Mouse (Mus musculus) intestine, embryonic 15.5 days (tissue): ENCODE data around the gene Flvcr2. TPM values are rescaled to one million over a fixed set of nuclear protein-coding genes. Genes with fewer than 3 reads are reported as not detected.
"Not testable (repeated sequence)": the region's sequence is repeated elsewhere in the genome, so short reads cannot be mapped to it uniquely, and the experiment has no call there.

Experiments
- ATAC-seq: fragments of 200-750 bp; cut with Nextera tagmentation; 2 replicates; pipeline ENCODE4 v1.8.0; 2017; ENCODE audit warnings: moderate TSS enrichment, moderate library complexity
- H3K27ac ChIP-seq: fragments of 300-500 bp; sonication (generic); 2 replicates; pipeline ENCODE4 v1.5.1; 2015; ENCODE audit warnings: mild to moderate bottlenecking, inconsistent platforms
- H3K27me3 ChIP-seq: fragments of 300-500 bp; sonication (generic); replicated peaks from 2 replicates; pipeline ENCODE4 v1.6.1; 2015; ENCODE audit warnings: inconsistent platforms
- H3K36me3 ChIP-seq: fragments of 300-500 bp; sonication (generic); 2 replicates; pipeline ENCODE4 v1.6.1; 2015; ENCODE audit warnings: inconsistent platforms
- H3K4me1 ChIP-seq: fragments of 300-500 bp; sonication (generic); replicated peaks from 2 replicates; pipeline ENCODE4 v1.6.1; 2015; ENCODE audit warnings: inconsistent platforms
- H3K4me2 ChIP-seq: fragments of 300-500 bp; sonication (generic); replicated peaks from 2 replicates; pipeline ENCODE4 v1.6.1; 2015; ENCODE audit warnings: mild to moderate bottlenecking, inconsistent platforms
- H3K4me3 ChIP-seq: fragments of 300-500 bp; sonication (generic); replicated peaks from 2 replicates; pipeline ENCODE4 v1.5.1; 2015; ENCODE audit warnings: inconsistent platforms
- H3K9ac ChIP-seq: fragments of 300-500 bp; sonication (generic); 2 replicates; pipeline ENCODE4 v1.6.1; 2015; ENCODE audit warnings: inconsistent platforms
- H3K9me3 ChIP-seq: fragments of 300-500 bp; sonication (generic); 2 replicates; pipeline ENCODE4 v1.6.1; 2016; ENCODE audit warnings: inconsistent platforms
- WGBS: fragments of 180-500 bp; shearing (Covaris S2); methylation state at CpG from one replicate; pipeline ENCODE4 v1.1.7; 2015; 5-methylcytosine and 5-hydroxymethylcytosine counted together
- polyA plus RNA-seq: library from polyadenylated mRNA; unstranded; fragments of >200 nt; fragmentation: Nextera tagmentation; extraction: Ambion mirVana; gene quantifications from 2 replicates; pipeline ENCODE4 v1.2.1, GENCODE M21; 2015

Flvcr2 gene
- polyA plus RNA-seq, result 2.3 and 2.4 TPM in 2 replicates

- H3K27ac ChIP-seq, result peak within 1 kb of the TSS; percentile 33; the same call in 1 of the 2 replicates
- 0 out of 2 replicates have a peak, but pooled peaks cover 10% of the 10 kb centered on the region for H3K4me1 ChIP-seq
- peak within 1 kb of the TSS; percentile 91 for H3K4me2 ChIP-seq
- peak; percentile 93 for ATAC-seq
- no peaks in the 10 kb centered on the region for H3K36me3 ChIP-seq
- H3K9me3 ChIP-seq, result no peaks in the 10 kb centered on the region
- peak within 1 kb of the TSS; percentile 46 for H3K4me3 ChIP-seq
- H3K9ac ChIP-seq, result peak within 1 kb of the TSS; percentile 36
- 0 out of 2 replicates have a peak, but pooled peaks cover 7% of the 10 kb centered on the region for H3K27me3 ChIP-seq
- under 1% methylated on average over 51 of the region's 51 CpGs for WGBS
These were observed at the start of gene Flvcr2 for GRCm38 (mm10) chr12:85745827-85746695. Gene Flvcr2 (plus strand): TSS chr12:85746539.

DNA sequence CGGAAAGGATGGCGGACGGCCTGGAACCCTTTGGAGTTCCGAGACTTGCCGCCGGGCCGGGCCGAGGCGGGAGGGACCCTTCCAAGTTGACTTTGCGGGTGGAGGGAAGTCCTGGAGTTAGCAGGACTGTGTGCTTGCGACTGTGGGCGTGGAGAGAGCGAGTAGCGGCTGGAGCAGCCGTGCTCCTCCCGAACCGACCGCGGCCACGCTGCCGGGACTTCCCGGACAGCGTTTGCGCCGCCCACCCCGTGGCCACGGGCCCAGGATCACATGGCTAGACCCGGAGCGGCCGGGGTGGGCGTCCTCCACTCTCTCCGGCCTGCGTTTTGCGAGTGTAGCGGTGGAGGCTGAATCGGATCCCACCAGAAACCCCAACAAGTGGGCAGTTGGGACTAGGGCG is 48.2 kb upstream of the Flvcr2 start:
- peak overlapping the region; percentile 45 for H3K4me2 ChIP-seq
- not testable (repeated sequence) for H3K27me3 ChIP-seq, H3K9me3 ChIP-seq, H3K36me3 ChIP-seq, H3K27ac ChIP-seq, H3K9ac ChIP-seq, H3K4me1 ChIP-seq, H3K4me3 ChIP-seq
- 23% methylated on average over 13 of the region's 37 CpGs for WGBS
- peak; percentile 89 for ATAC-seq

DNA sequence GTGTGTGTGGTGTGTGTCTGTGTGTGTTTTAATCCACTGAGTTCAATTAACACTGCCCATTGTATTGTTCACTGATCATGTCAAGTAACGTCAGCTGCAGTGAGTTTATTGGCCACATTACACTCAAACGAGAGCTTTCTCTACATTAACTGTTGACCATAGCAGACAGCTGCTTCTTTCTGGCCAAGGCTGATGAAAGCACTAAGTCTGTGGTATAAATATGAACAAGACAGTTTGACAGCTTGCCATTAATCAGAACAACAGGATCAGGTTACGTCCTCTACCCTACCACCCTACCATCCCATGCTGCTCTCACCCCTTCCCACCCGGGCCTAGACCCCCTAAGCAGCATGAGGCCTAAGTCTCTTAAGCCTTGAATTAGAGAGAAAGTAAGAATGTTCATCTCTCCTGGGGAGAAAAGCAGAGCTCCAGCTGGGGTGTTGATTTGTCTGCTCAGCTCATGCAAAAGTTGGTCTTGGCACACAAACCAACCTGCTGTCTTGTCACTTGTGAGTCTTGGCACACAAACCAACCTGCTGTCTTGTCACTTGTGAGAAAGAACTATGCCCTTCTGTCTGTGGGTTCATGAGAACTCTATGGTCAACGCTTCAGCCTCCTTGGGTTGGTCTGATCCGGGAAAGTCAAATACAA is 46.0 kb upstream of the Flvcr2 start:
- H3K4me2 ChIP-seq, result no peak overlapping the region
- H3K36me3 ChIP-seq, result no peaks in the 10 kb centered on the region
- no peaks in the 10 kb centered on the region for H3K9me3 ChIP-seq
- no peak overlapping the region for H3K9ac ChIP-seq
- H3K27me3 ChIP-seq, result no peaks in the 10 kb centered on the region
- no peak overlapping the region for H3K27ac ChIP-seq
- H3K4me1 ChIP-seq, result peaks cover 14% of the 10 kb centered on the region
- WGBS, result 66% methylated on average over 6 of the region's 6 CpGs
- no peak for ATAC-seq
- no peak overlapping the region for H3K4me3 ChIP-seq

GRCm38 (mm10) chr12:85700842-85701223 is 45.5 kb upstream of the Flvcr2 start:
- H3K4me3 ChIP-seq, result no peak overlapping the region

DNA sequence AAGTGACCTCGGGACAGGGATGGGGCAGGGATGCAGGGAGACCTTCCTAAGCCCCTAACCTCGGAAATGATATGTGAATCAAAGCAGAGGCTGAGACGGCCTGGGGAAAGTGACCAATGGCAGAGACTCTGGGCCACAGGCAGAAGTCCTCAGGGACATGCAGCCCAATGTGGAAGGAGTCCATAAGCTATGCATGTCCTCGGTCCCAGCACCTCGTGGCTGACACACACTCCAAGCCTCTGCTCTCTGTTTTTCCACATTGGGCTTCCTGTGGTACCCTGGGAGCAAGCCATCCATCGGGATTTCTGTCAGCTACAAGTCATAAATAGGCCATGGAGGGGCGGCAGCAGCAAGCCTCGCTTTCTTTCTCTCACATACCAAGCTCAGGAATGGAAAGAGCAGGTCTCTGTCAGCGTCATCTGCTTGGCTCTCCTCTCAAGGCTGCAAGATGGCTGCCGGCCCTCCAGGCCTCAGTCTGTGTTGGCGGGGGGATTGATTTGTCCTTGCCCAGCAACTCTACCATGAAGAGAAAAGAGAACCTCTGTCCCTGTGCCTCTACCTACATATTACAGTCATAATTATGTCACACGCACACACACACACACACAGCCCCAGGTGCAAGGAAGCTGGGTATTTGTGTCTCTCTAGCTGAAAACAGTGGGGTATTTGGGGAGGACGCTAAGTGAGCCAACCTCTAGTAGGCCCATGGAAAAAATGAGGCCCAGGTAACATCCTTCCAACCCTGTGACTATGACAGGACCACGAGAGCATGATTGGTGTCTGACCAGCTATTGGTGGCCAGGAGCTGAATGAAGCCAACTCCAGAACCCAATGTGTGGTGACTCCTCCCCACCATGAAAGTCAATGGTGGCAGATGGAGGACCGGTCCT is 43.9 kb upstream of the Flvcr2 start:
- H3K4me1 ChIP-seq, result peaks cover 17% of the 10 kb centered on the region
- ATAC-seq, result no peak
- H3K4me3 ChIP-seq, result no peak overlapping the region
- H3K27me3 ChIP-seq, result no peaks in the 10 kb centered on the region
- no peaks in the 10 kb centered on the region for H3K36me3 ChIP-seq
- H3K27ac ChIP-seq, result no peak overlapping the region
- no peaks in the 10 kb centered on the region for H3K9me3 ChIP-seq
- 77% methylated on average over 15 of the region's 15 CpGs for WGBS
- H3K4me2 ChIP-seq, result no peak overlapping the region
- H3K9ac ChIP-seq, result no peak overlapping the region

More at GRCm38 (mm10) chr12:85700842-85701223, 45.5 kb upstream of the Flvcr2 start:
- Histone ChIP-seq H3K27me3 (no peaks in the 10 kb centered on the region), H3K36me3 (no peaks in the 10 kb centered on the region), H3K9me3 (no peaks in the 10 kb centered on the region), H3K4me1 (peaks cover 17% of the 10 kb centered on the region), H3K27ac (no peak overlapping the region), H3K4me2 (no peak overlapping the region), H3K9ac (no peak overlapping the region)
- no peak for ATAC-seq
- WGBS, result 74% methylated on average over 7 of the region's 7 CpGs

DNA sequence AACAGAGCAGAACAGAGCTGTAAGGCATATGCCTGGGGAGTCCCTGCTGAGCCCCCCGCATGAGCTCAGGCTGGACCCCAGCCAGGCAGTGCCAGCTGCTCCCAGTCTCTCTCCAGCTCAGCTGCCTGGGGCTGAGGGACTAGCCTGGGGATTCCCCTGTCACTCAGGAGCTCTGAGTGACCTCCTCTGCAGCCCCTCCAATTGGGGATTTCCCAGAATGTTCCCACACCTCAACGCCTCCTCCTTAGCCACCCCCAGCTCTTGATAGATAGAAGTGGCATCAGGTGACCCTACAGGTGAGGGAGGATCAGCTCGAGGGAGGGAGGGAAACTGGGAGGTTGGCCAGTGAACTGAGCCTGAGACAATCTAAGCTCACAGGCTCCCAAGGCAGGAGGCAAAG is 42.8 kb upstream of the Flvcr2 start:
- WGBS, result 79% methylated on average over 3 of the region's 3 CpGs
- Histone ChIP-seq H3K4me1 (peaks cover 17% of the 10 kb centered on the region), H3K27ac (no peak overlapping the region), H3K9me3 (no peaks in the 10 kb centered on the region), H3K36me3 (no peaks in the 10 kb centered on the region), H3K4me2 (no peak overlapping the region), H3K27me3 (no peaks in the 10 kb centered on the region), H3K4me3 (no peak overlapping the region), H3K9ac (no peak overlapping the region)
- ATAC-seq, result no peak

DNA sequence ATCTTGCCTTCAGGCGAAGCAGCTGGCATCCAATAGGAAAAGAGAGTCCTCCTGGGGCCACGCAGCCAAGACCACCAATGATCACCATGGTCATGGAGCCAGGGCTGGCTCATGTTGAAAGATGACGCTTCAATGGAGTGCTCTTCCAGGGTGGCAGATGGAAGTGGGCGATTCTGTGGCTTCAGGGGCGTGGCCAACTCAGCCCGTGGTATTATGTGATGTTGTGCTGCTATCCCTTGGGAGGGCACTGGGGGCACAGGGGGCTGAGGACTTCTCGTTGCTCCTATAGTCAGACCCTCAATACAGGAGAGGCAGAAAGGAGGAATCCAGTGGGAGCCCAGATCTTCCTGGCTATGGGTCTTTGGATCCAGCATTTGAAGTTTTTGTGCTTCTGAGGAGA is 41.8 kb upstream of the Flvcr2 start:
- Histone ChIP-seq H3K4me1 (peaks cover 17% of the 10 kb centered on the region), H3K4me3 (no peak overlapping the region), H3K4me2 (peak overlapping the region; percentile 93), H3K36me3 (no peaks in the 10 kb centered on the region), H3K9me3 (no peaks in the 10 kb centered on the region), H3K27me3 (no peaks in the 10 kb centered on the region), H3K27ac (peak overlapping the region; percentile 93), H3K9ac (no peak overlapping the region)
- ATAC-seq, result no peak
- WGBS, result 79% methylated on average over 7 of the region's 7 CpGs

DNA sequence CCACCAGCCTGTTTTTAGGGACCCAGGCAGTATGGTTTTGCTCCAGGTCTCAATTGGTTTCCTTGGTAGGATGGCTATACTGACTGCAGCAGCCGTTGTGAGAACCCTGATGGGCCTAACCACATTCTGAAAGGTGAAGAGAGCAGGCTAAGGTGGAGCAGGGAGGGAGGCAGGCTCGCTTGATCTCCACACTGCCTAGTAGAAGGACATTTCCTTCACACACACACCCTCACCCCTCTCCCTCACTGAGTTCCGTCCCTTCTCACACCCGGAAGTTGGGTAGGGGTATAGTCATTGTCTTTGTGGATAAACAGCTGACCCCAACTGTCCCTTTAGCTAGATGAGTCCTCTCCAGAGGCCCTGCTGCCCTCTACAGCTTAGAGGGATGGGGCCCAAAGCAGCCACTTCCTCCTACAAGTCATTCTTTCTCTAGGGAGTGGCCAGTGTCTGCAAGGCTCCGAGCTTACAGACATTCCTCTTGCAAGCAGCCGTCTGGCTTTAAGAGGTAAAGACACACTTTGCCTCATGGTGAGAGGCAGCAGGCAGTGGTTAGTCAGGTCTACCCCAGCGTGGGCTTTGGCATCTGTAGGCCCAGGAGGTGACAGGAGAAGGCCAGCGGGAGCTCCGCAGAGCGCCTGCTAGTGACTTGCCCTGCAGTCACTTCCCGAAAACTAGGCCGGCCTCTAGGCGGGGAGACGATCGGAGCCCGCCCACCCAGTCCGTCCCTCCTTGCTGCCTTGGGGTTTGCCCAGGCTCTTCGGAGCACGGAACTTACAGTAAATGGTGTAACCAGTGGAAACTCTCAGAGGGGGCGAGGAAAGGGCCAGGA is 41.1 kb upstream of the Flvcr2 start:
- WGBS, result 8% methylated on average over 20 of the region's 20 CpGs
- H3K27ac ChIP-seq, result peak overlapping the region; percentile 93
- peaks cover 17% of the 10 kb centered on the region for H3K4me1 ChIP-seq
- no peaks in the 10 kb centered on the region for H3K9me3 ChIP-seq
- H3K4me3 ChIP-seq, result peak overlapping the region; percentile 46
- H3K4me2 ChIP-seq, result peak overlapping the region; percentile 93
- ATAC-seq, result peak; percentile 96
- H3K27me3 ChIP-seq, result no peaks in the 10 kb centered on the region
- no peaks in the 10 kb centered on the region for H3K36me3 ChIP-seq
- H3K9ac ChIP-seq, result peak overlapping the region; percentile 59

- Histone ChIP-seq H3K9ac (peak overlapping the region; percentile 59), H3K36me3 (no peaks in the 10 kb centered on the region), H3K4me2 (peak overlapping the region; percentile 93), H3K4me1 (peaks cover 17% of the 10 kb centered on the region), H3K4me3 (peak overlapping the region; percentile 46), H3K9me3 (no peaks in the 10 kb centered on the region), H3K27ac (peak overlapping the region; percentile 93), H3K27me3 (no peaks in the 10 kb centered on the region)
- no peak for ATAC-seq
- 18% methylated on average over 17 of the region's 17 CpGs for WGBS
These were observed 40.4 kb upstream of the Flvcr2 start for GRCm38 (mm10) chr12:85705831-85706530.

DNA sequence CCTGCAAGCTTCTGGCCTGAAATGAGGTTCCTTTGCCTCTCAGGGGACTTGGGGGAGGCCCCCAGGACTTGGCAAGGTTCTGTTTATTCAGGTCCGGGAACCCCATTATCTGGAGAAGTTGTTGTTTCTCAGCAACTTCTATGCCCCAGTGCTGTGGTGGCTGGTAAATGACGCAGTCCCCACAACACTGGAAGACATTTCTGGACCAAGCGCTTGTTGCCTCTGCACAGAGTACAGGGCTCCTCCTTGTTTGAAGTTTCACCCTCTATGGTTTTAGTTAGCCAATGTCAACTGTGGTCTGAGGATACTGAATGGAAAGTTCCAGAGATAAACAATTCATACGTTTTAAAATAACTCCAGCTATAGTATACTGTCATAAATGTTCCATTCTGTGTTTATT is 39.4 kb upstream of the Flvcr2 start:
- H3K4me1 ChIP-seq, result peaks cover 17% of the 10 kb centered on the region
- no peak overlapping the region for H3K27ac ChIP-seq
- no peaks in the 10 kb centered on the region for H3K9me3 ChIP-seq
- H3K9ac ChIP-seq, result no peak overlapping the region
- ATAC-seq, result no peak
- H3K27me3 ChIP-seq, result no peaks in the 10 kb centered on the region
- H3K4me2 ChIP-seq, result no peak overlapping the region
- H3K4me3 ChIP-seq, result no peak overlapping the region
- 63% methylated on average over 4 of the region's 4 CpGs for WGBS
- no peaks in the 10 kb centered on the region for H3K36me3 ChIP-seq

DNA sequence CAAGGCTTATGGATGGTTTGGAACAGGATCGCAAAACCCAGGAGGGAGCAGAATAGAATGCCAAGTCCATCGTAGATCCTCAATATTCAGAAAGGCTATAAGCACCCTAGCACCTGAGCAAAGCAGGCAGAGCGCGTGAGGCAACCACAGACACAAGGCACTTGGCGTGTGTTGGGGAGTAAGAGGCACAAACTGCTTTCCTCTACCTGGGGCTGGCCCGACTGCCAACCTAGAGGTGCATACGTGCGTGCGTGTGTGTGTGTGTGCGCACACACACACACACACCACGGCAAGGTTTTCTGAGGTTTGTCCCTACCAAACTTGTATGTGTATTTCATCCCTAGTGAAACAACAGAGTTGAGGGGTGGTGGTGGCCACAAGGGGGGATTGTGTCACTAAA is 38.9 kb upstream of the Flvcr2 start:
- Histone ChIP-seq H3K9me3 (no peaks in the 10 kb centered on the region), H3K36me3 (no peaks in the 10 kb centered on the region), H3K4me1 (peaks cover 17% of the 10 kb centered on the region), H3K4me3 (no peak overlapping the region), H3K4me2 (no peak overlapping the region), H3K27me3 (no peaks in the 10 kb centered on the region), H3K9ac (no peak overlapping the region), H3K27ac (no peak overlapping the region)
- 88% methylated on average over 11 of the region's 11 CpGs for WGBS
- ATAC-seq, result no peak
